Mouse (Mus musculus) ES-E14 (cell line): ENCODE measurements at regions not wholly inside any gene's neighbourhood (a gene's known extent, or its start where the extent isn't known, plus 50 kb on each side); places are given as distances from the start of the nearest gene placed in this dataset.

Experiments used
- DNase-seq: peaks from one replicate; pipeline ENCODE4 v3.0.0-alpha.2; 2013; ENCODE audit warnings: low read depth, low spot score
- H3K27ac ChIP-seq: 2 replicates; pipeline ENCODE4 v1.5.1; 2012; ENCODE audit warnings: low read depth, mild to moderate bottlenecking, low read length, moderate library complexity, mixed read lengths; ENCODE audit not compliant: poor library complexity, insufficient read depth, severe bottlenecking
- H3K36me3 ChIP-seq: 2 replicates; pipeline ENCODE4 v1.6.1; 2012; ENCODE audit warnings: mild to moderate bottlenecking, low read length, moderate library complexity, mixed read lengths; ENCODE audit not compliant: control insufficient read depth, poor library complexity, insufficient read depth, severe bottlenecking
- H3K4me1 ChIP-seq, 2 experiments: fragments of 150-350 bp in 1 of 2; sonication (generic) in 1 of 2; 2 replicates each; pipeline ENCODE4 v1.6.1; 2012; ENCODE audit warnings: low read length in 2 of 2, mild to moderate bottlenecking in 1 of 2, mixed read lengths in 1 of 2; ENCODE audit not compliant: control insufficient read depth in 2 of 2, insufficient read depth in 2 of 2, poor library complexity in 1 of 2
- H3K4me3 ChIP-seq, 2 experiments: fragments of 150-350 bp in 1 of 2; sonication (generic) in 1 of 2; 2 replicates each; pipeline ENCODE4 v1.5.1; 2012; ENCODE audit warnings: low read length in 2 of 2, low read depth in 1 of 2, mild to moderate bottlenecking in 1 of 2, mixed read lengths in 1 of 2; ENCODE audit not compliant: insufficient read depth in 1 of 2, poor library complexity in 1 of 2, severe bottlenecking in 1 of 2
- H3K9ac ChIP-seq: 2 replicates; pipeline ENCODE4 v1.6.1; 2012; ENCODE audit warnings: low read depth, mild to moderate bottlenecking, low read length, mixed read lengths; ENCODE audit not compliant: poor library complexity, insufficient read depth, severe bottlenecking
- H3K9me3 ChIP-seq: fragments of 150-350 bp; sonication (generic); 2 replicates; pipeline ENCODE4 v1.6.1; 2012; ENCODE audit warnings: low read depth, mild to moderate bottlenecking, low read length; ENCODE audit not compliant: control insufficient read depth, insufficient read depth
- CHD2 ChIP-seq: IDR thresholded peaks from 2 replicates; pipeline ENCODE4 v1.6.1; 2014; ENCODE audit warnings: mild to moderate bottlenecking, low read depth, low read length, inconsistent platforms
- HCFC1 ChIP-seq: IDR thresholded peaks from 2 replicates; pipeline ENCODE4 v1.6.1; 2012; ENCODE audit warnings: low read length, inconsistent platforms, borderline replicate concordance; ENCODE audit not compliant: insufficient read depth
- MAFK ChIP-seq: IDR thresholded peaks from 2 replicates; pipeline ENCODE4 v1.6.1; 2014; ENCODE audit warnings: mild to moderate bottlenecking, low read depth, low read length, inconsistent platforms; ENCODE audit not compliant: insufficient read depth
- ZC3H11A ChIP-seq: IDR thresholded peaks from 2 replicates; pipeline ENCODE4 v1.6.1; 2012; ENCODE audit warnings: low read depth, mild to moderate bottlenecking, inconsistent platforms, low read length, borderline replicate concordance
- ZNF384 ChIP-seq: IDR thresholded peaks from 2 replicates; pipeline ENCODE4 v1.6.1; 2012; ENCODE audit warnings: low read depth, low read length, inconsistent platforms
- in situ Hi-C, 2 experiments: fragments of 600-800 bp; cut with MboI; formaldehyde crosslinking; loops; one replicate each; pipeline ENCODE4 v1.15.1; 2025; ENCODE audit warnings: low sequenced_read_pairs in 2 of 2, inconsistent platforms in 1 of 2; ENCODE audit not compliant: unreplicated experiment in 2 of 2

GRCm38 (mm10) chr1:193931131-193931729 is 561.1 kb upstream of the Camk1g start:
- TF ChIP-seq CHD2 (no peak), HCFC1 (no peak), MAFK (no peak), ZNF384 (no peak), ZC3H11A (no peak)
- in situ Hi-C loops, result no loop called here
- no peak for DNase-seq
- no peak overlapping the region for H3K9ac ChIP-seq
- H3K27ac ChIP-seq, result no peak overlapping the region
- H3K36me3 ChIP-seq, result no peaks in the 10 kb centered on the region
- H3K9me3 ChIP-seq, result no peaks in the 10 kb centered on the region
- H3K4me1 ChIP-seq, result peaks cover 0 to 5% of the 10 kb centered on the region in 2 experiments; a peak in 1 of 4 replicates
- H3K4me3 ChIP-seq, result no peak overlapping the region

GRCm38 (mm10) chr1:193928607-193929006 is 558.5 kb upstream of the Camk1g start:
- no peaks in the 10 kb centered on the region for H3K4me1 ChIP-seq
- in situ Hi-C loops, result no loop called here
- H3K27ac ChIP-seq, result no peak overlapping the region
- H3K4me3 ChIP-seq, result no peak overlapping the region
- no peak for DNase-seq
- H3K9ac ChIP-seq, result no peak overlapping the region
- H3K36me3 ChIP-seq, result no peaks in the 10 kb centered on the region
- TF ChIP-seq CHD2 (no peak), ZC3H11A (no peak), ZNF384 (no peak), MAFK (no peak), HCFC1 (no peak)
- H3K9me3 ChIP-seq, result no peaks in the 10 kb centered on the region

- no peak for DNase-seq
- in situ Hi-C loops, result no loop called here
- TF ChIP-seq CHD2, result no peak
- no peak for TF ChIP-seq MAFK
- no peak for TF ChIP-seq ZNF384
- no peak for TF ChIP-seq ZC3H11A
- TF ChIP-seq HCFC1, result no peak
Observed at GRCm38 (mm10) chr1:193922756-193923155, 552.7 kb upstream of the Camk1g start.

GRCm38 (mm10) chr1:193919243-193919642 is 549.1 kb upstream of the Camk1g start:
- in situ Hi-C loops, result no loop called here
- DNase-seq, result no peak
- H3K36me3 ChIP-seq, result no peaks in the 10 kb centered on the region
- TF ChIP-seq MAFK (no peak), CHD2 (no peak), ZC3H11A (no peak), ZNF384 (no peak), HCFC1 (no peak)
- H3K4me3 ChIP-seq, result no peak overlapping the region
- no peaks in the 10 kb centered on the region; a peak in 2 of 4 replicates for H3K4me1 ChIP-seq
- no peaks in the 10 kb centered on the region for H3K9me3 ChIP-seq
- no peak overlapping the region for H3K27ac ChIP-seq
- no peak overlapping the region for H3K9ac ChIP-seq

More at GRCm38 (mm10) chr1:193922756-193923155, 552.7 kb upstream of the Camk1g start:
- no peak overlapping the region for H3K4me3 ChIP-seq
- H3K27ac ChIP-seq, result no peak overlapping the region
- H3K4me1 ChIP-seq, result no peaks in the 10 kb centered on the region; a peak in 2 of 4 replicates
- H3K36me3 ChIP-seq, result no peaks in the 10 kb centered on the region
- H3K9me3 ChIP-seq, result no peaks in the 10 kb centered on the region
- no peak overlapping the region for H3K9ac ChIP-seq
